Mouse (Mus musculus) liver, postnatal 0 days (tissue): ENCODE results near the gene Dclk1. TPM values are rescaled to one million over a fixed set of nuclear protein-coding genes. Genes with fewer than 3 reads are reported as not detected.

Experiments used
- ATAC-seq: fragments of 200-750 bp; cut with Nextera tagmentation; 2 replicates; pipeline ENCODE4 v1.8.0; 2017; ENCODE audit warnings: mild to moderate bottlenecking, moderate library complexity
- DNase-seq: peaks from one replicate; pipeline ENCODE4 v3.0.0-alpha.2; 2016
- H3K27ac ChIP-seq: fragments of 300-500 bp; sonication (generic); 2 replicates; pipeline ENCODE4 v1.5.1; 2014; ENCODE audit warnings: antibody characterized with exemption, moderate library complexity, mild to moderate bottlenecking, low read depth
- H3K27me3 ChIP-seq: fragments of 300-500 bp; sonication (generic); 2 replicates; pipeline ENCODE4 v1.6.1; 2014; ENCODE audit warnings: low read length, control low read depth, mixed read lengths; ENCODE audit not compliant: insufficient read depth
- H3K36me3 ChIP-seq: fragments of 300-500 bp; sonication (generic); replicated peaks from 2 replicates; pipeline ENCODE4 v1.6.1; 2014; ENCODE audit warnings: mild to moderate bottlenecking, control low read depth, low read length, moderate library complexity, mixed read lengths; ENCODE audit not compliant: insufficient read depth
- H3K4me1 ChIP-seq: fragments of 300-500 bp; sonication (generic); 2 replicates; pipeline ENCODE4 v1.6.1; 2014; ENCODE audit warnings: antibody characterized with exemption, mild to moderate bottlenecking, control low read depth; ENCODE audit not compliant: insufficient read depth
- H3K4me2 ChIP-seq: fragments of 300-500 bp; sonication (generic); 2 replicates; pipeline ENCODE4 v1.6.1; 2014; ENCODE audit warnings: low read depth, mild to moderate bottlenecking, low read length, moderate library complexity, mixed read lengths
- H3K4me3 ChIP-seq: fragments of 300-500 bp; sonication (generic); 2 replicates; pipeline ENCODE4 v1.5.1; 2014; ENCODE audit warnings: low read depth, low read length
- H3K9ac ChIP-seq: fragments of 300-500 bp; sonication (generic); replicated peaks from 2 replicates; pipeline ENCODE4 v1.6.1; 2014; ENCODE audit warnings: mild to moderate bottlenecking, moderate library complexity
- H3K9me3 ChIP-seq: fragments of 300-500 bp; sonication (generic); 2 replicates; pipeline ENCODE4 v1.6.1; 2016; ENCODE audit warnings: mild to moderate bottlenecking, control low read depth, low read length, mixed read lengths
- CTCF ChIP-seq: sonication (generic); IDR thresholded peaks from 2 replicates; pipeline ENCODE4 v1.5.1; 2016; ENCODE audit warnings: antibody characterized with exemption, low read depth
- EP300 ChIP-seq: IDR thresholded peaks from 2 replicates; pipeline ENCODE4 v1.6.1; 2016; ENCODE audit warnings: antibody characterized with exemption, low read depth, mild to moderate bottlenecking
- WGBS: fragments of 180-500 bp; shearing (Covaris S2); extraction: QIAGEN DNeasy Blood & Tissue Kit; methylation state at CpG from one replicate; pipeline ENCODE4 v1.1.7; 2014; ENCODE audit not compliant: insufficient replicate concordance; 5-methylcytosine and 5-hydroxymethylcytosine counted together
- polyA plus RNA-seq: library from polyadenylated mRNA; unstranded; fragments of >200 nt; fragmentation: Nextera tagmentation; extraction: Ambion mirVana; gene quantifications from 2 replicates; pipeline ENCODE4 v1.2.1, GENCODE M21; 2015

Gene Dclk1
- polyA plus RNA-seq, 1 experiment from 2014 or later, result 0.11 TPM

- H3K27ac ChIP-seq, result no peak overlapping the region
- H3K4me3 ChIP-seq, result no peak overlapping the region
- no peak for TF ChIP-seq CTCF
- no peak for TF ChIP-seq EP300
- H3K4me2 ChIP-seq, result no peak overlapping the region
- no peak for DNase-seq
- no peaks in the 10 kb centered on the region for H3K9me3 ChIP-seq
- H3K27me3 ChIP-seq, result no peaks in the 10 kb centered on the region
- ATAC-seq, result no peak
- H3K36me3 ChIP-seq, result no peaks in the 10 kb centered on the region
- no peaks in the 10 kb centered on the region for H3K4me1 ChIP-seq
- WGBS, result 43% methylated on average over 12 of the region's 12 CpGs
- no peak overlapping the region for H3K9ac ChIP-seq
Observed at GRCm38 (mm10) chr3:55587972-55588946, 346.1 kb downstream of the Dclk1 start.

Other genes with a start within 250 kb of the Dclk1 start
- not detected in 2 replicates for gene Ccna1, start 186.9 kb upstream of the Dclk1 start, polyA plus RNA-seq
- gene Spg20, start 130.3 kb upstream of the Dclk1 start, polyA plus RNA-seq, result 7.9 and 10.6 TPM in 2 replicates
- not detected in 2 replicates for gene Ccdc169, start 105.0 kb upstream of the Dclk1 start, polyA plus RNA-seq
- not detected in 2 replicates for gene Sohlh2, start 60.3 kb upstream of the Dclk1 start, polyA plus RNA-seq
- not detected in 2 replicates for gene Gm21954, start 229.8 kb downstream of the Dclk1 start, polyA plus RNA-seq